Mouse (Mus musculus): ENCODE results near the gene Tas2r137. TPM values are rescaled to one million over a fixed set of nuclear protein-coding genes. Genes with fewer than 3 reads are reported as not detected.

Gene Tas2r137
- not detected in 2 replicates for total RNA-seq (2015; ENCODE audit: low replicate concordance)
- not detected in 2 replicates for total RNA-seq (2017; ENCODE audit: low replicate concordance)

DNA sequence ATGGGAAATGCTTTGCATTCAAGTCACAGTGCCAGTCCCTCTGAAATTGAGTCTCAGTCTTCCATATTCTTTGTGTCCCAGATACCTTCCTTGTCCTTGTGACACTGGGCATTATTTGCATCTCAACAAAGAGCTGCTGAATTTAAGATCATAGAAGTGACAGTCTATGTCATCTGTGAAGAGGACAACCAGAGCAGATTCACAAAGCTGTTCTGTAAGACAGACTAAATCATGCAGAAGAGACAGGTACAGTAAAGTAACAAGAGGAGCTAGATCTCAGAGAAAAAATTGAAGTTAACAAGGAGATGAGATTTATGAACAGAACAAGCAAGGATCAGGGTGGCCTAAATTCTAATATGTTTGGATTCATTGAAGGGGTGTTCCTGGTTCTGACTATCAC, at the start of gene Tas2r137:
Gene Tas2r137, plus strand, starts transcription at position 301 of the 400 bp plus-strand sequence.
- no peak for ATAC-seq (replicated peaks; ENCODE audit: low FRiP score, poor library complexity, severe bottlenecking)

DNA sequence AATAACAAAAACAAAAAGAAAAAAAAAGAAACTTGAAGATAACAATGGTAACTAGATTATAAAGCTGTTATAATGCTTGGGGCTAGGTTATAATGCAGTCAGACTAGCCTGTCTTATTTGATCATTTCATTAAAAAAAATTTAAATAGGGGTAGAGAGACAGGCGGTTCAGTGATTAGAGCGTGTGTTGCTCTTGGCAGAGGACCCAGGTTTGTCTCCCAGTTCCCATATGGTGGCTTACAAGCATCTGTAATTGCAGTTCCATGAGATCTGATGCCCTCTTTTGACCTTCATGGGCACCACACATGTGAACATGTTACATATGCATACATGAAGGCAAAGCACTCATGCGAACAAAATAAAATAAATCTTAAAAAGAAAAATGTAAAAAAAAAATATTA, 49.8 kb upstream of the Tas2r137 start:
- no peak for ATAC-seq (replicated peaks; ENCODE audit: low FRiP score, poor library complexity, severe bottlenecking)

DNA sequence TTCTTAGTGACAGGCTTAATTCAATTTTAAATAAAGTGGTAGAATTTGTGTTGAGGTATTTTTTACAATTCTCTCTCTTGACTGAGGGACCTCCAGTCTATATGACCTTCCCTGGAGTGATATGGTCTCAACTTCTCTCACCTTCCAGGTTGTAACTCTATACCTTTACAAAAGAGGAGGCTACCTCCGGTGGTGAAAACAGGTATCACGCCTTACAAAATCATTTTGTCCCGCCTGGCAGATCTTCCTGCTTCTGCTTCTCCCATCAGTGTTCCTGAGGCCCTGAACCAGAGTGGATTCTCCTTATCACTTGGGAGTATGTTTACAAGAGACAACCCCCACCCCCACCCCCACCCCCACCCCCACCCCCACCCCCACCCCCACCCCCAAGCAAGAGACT, 49.3 kb upstream of the Tas2r137 start:
- ATAC-seq (replicated peaks; ENCODE audit: low FRiP score, poor library complexity, severe bottlenecking): no peak

DNA sequence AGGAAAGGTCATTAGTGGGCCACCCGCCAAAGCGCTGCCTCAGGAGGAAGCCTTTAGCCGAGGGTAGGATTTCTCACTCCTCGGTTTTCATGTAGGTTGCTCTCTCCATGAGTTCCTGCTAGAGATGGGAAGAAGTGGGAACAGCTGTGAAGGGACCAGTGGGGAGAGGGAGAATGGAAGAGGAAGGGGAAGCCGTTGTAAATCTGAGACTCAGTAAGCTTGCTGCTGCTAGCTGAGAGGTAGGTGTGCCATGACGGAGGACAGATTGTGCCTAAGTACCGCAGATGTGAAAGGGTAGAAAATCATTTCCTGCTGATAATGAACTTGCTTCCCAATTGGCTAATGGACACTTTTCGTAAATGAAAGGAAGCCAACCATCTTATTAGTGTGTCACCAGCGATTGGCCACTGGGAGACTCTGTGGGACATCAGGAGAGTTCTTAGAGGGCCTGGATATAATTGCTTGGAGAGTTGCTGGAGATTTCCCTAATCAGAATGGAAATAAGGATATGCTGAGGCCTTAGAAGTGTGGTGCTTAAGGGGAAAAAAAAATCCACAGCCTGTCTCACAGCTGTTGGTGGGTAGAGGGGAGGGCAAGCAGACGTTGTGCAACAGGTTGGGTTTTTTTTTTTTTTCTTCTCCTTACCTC, 47.6 kb upstream of the Tas2r137 start:
- ATAC-seq (replicated peaks; ENCODE audit: low FRiP score, poor library complexity, severe bottlenecking): no peak

DNA sequence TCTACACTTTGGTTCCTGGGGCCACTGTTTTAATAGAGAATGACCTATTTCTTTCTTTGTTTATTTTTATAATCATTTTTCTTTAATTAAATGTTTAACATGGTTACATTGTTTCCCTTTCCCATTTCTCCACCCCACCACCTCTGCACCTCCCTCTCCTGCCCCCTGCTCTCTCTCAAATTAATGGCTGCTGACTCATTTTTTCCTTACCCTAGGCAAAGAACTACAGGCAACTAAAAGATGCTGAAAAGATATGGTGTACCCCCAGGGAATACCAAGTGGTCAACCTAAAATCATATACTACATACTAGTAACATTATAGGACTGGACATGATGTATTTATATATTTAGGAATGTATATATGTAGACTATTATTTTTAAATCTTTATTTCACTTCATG, 42.4 kb upstream of the Tas2r137 start:
- no peak for ATAC-seq (replicated peaks; ENCODE audit: low FRiP score, poor library complexity, severe bottlenecking)

DNA sequence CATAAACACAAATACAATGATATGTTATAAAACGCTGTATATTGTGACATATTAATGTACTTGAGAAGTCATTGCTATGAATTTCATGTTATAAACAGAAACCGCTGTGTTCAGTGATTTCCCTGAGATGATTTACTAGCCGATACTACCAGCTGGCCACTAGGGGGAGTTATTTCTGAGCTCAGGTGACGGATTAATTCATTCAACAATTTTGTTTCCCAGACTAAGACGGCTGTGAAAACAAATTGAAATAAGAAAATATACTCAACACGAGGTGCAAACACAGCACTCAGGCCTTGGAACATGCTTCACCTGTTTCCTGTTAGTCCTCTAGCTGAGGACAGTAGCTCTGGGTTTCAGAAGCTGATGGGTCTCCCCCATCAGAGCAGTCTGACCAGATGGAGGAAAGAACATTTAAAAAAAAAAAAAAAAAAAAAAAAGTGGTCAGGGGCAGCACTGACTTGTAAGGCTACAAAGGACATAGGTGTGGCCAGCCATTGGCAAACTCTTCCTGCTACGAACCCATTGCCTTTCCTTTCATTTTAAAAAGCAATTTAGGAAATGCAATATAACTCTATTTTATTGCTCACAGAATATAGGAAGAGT, 36.5 kb upstream of the Tas2r137 start:
- ATAC-seq (replicated peaks; ENCODE audit: low FRiP score, poor library complexity, severe bottlenecking): no peak

DNA sequence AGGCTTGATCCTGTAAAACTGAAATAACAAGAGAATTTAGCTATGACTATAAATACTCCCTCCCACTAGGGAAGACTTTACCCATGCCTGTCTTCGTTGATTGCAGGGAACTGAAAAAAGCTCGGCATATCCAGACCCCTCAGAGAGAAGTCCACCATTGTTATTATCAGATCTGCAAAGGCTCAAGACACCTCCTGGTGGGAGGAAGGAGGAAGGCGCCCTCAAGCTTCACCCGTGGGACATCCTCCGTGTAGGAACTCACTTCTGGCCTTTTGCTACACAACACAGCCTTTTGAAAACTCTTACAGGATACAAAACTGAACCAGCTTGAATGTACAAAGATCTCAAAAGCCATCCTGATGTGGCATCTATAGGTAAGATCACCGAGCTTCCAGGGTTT, 25.3 kb upstream of the Tas2r137 start:
- no peak for ATAC-seq (replicated peaks; ENCODE audit: low FRiP score, poor library complexity, severe bottlenecking)

DNA sequence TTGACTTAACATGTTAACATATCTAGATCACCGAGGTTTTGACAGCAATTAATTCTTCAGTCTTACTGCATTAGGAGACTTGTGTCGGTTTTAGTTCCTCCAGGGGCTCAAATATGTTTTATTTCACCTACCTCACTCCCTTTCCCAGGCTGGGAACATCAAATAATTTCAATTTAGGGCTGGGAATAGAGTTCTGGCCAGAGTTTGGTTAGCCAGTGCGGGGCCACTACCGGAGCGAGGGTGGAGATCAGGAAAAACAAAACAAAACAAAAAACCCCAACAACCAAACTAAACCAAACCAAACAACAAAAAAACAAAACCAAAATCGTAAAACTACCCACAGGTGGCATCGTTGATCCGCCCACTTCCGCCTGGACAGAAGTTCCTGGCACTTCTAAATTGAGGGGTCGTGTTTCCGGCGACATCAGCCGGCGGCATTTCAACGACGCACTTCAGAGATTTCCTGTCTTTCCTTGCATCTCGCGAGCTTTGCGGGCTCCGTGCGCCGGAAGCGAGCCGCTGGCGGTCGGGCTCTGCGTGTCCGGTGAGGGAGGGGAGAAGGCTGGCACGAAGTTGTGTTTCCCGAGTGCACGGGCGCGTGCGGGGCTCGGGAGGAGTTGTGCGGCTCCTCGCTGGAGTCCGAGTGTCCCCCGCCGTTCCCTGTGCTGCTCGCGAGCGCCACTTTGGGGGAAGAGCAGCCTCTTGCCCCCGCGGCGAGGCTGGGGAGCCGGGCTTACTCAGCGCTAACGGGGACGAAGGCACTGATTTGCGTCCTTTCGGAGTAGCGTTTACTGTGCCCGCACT, 19.9 kb upstream of the Tas2r137 start, which contains the start of gene Ssbp1:
Gene Ssbp1, plus strand, starts transcription at position 437 of the 804 bp plus-strand sequence.
- peak; percentile 94 for ATAC-seq (replicated peaks; ENCODE audit: low FRiP score, poor library complexity, severe bottlenecking)

DNA sequence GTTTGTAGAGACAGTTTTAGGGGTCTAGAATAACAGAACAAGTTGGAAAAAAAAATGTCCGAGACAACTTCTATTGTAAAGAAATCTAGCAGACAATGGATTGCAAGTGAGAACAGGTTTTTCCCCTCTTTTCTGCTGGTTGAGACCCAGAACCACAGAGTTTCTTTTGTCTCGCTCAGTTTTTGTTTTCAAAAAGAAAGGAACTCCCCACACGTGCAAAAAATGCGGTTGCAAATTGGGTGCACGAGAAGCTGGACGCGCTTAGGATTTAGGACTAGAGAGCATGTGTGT, 19.4 kb upstream of the Tas2r137 start:
- ATAC-seq (replicated peaks; ENCODE audit: low FRiP score, poor library complexity, severe bottlenecking): no peak

DNA sequence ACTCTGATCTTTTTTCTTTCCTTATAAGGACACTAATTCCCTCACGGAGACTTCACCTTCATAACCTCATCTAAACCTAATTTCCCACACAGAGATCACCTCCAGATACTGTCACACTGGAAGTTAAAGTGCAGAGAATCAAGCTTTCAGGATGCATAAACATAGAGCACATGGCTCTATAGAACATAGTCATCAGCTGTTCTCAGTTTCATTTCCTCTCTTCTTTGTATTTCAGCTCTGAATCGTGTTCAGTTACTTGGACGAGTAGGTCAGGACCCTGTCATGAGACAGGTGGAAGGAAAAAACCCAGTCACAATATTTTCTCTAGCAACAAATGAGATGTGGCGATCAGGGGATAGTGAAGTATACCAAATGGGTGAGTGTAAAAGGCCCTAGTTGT, 14.9 kb upstream of the Tas2r137 start:
- no peak for ATAC-seq (replicated peaks; ENCODE audit: low FRiP score, poor library complexity, severe bottlenecking)

DNA sequence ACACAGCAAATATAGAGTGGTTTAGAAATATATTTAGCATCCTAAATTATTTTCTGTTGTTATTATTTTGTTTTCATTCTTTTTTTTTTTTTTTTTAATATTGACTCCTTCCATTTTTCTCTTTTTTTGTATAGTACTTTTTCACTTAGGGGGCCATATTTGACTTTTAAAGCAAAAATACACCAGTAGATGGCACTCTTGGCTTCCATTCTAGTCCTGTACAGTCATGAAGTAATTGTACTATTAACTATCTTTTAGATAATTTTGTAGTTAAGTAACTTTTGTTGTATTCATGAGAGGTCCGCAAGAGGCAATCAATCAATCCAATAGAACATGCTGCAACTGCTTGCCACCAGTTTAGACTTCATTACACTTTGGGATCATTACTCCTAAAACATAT, 11.3 kb upstream of the Tas2r137 start:
- ATAC-seq (replicated peaks; ENCODE audit: low FRiP score, poor library complexity, severe bottlenecking): no peak

DNA sequence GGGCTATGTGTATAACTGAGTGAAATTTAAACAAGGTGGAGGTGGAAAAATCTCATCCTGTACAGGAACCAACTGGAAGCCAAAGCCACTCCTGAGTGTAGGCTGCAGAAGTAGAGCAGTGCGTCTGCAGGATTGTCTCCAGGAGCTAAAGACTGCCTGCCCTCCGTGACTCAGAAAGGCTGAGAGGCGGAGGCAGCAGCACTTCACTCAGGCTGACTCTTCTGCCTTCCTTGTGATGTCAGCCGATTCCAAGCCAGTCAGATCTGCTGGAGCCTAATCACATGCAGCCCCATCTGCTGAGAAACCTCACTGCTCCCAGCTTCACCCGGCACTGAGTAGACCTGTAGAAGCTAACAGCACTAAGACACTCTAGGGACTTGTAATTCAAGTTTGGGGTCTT, 8.7 kb upstream of the Tas2r137 start:
- ATAC-seq (replicated peaks; ENCODE audit: low FRiP score, poor library complexity, severe bottlenecking): no peak

DNA sequence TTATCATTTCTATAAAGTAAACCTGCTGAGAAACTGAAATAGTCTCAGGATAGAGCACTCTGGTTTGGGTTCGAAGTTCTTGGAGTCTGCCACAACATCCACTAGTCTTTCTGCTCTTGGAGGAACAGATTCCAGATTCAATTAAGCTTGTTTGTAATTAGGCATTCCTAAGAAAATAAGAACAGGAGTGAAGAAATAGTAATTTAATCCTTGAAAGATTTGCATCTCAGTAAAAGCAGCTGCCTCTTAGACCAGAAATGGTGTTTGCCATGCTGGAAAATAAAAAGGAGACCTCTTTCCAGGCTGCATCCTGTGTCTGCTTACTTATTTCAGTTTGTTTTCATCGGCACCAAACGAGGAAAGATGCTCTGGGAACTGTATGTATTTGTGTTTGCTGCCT, 2.2 kb downstream of the Tas2r137 start, which contains the start of gene Tas2r108:
Gene Tas2r108, plus strand, starts transcription at position 301 of the 400 bp plus-strand sequence.
- ATAC-seq (replicated peaks; ENCODE audit: low FRiP score, poor library complexity, severe bottlenecking): no peak

DNA sequence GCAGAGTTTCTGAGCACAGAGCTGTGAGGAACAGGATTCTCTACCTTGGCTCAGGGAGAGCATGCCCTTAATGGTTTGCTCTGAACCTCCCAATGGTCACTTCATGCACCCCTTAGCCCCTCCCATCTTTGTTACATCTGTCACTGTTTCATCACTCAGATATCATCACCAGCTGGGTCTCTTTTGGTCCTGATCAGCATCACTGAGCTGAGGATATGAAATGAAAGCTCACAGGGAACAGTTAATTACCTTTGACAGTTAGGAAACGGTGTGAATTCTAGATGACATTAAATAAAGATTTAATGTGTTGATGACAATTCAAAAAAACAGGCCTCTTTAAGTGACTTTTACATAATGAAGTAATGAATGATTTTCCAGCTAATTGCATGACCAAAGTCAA, 28.4 kb downstream of the Tas2r137 start, which contains the start of gene Prss37:
Gene Prss37, minus strand, starts transcription at position 101 of the 400 bp plus-strand sequence.
- no peak for ATAC-seq (replicated peaks; ENCODE audit: low FRiP score, poor library complexity, severe bottlenecking)

Other genes with a start within 250 kb of the Tas2r137 start
- gene Agk, start 166.1 kb upstream of the Tas2r137 start, total RNA-seq (2015; ENCODE audit: low replicate concordance): 0.72 TPM in 1 of 2 replicates, not detected in the other
- gene Agk, start 166.1 kb upstream of the Tas2r137 start, total RNA-seq (2017; ENCODE audit: low replicate concordance): 3.0 TPM in 1 of 2 replicates, not detected in the other
- gene E330009J07Rik, start 55.1 kb upstream of the Tas2r137 start, total RNA-seq (2015; ENCODE audit: low replicate concordance): 2.9 TPM in 1 of 2 replicates, not detected in the other
- gene E330009J07Rik, start 55.1 kb upstream of the Tas2r137 start, total RNA-seq (2017; ENCODE audit: low replicate concordance): 1.3 and 3.9 TPM in 2 replicates
- gene Wee2, start 52.1 kb upstream of the Tas2r137 start, total RNA-seq (2015; ENCODE audit: low replicate concordance): not detected in 2 replicates
- gene Wee2, start 52.1 kb upstream of the Tas2r137 start, total RNA-seq (2017; ENCODE audit: low replicate concordance): not detected in 2 replicates
- gene Ssbp1, start 19.9 kb upstream of the Tas2r137 start, total RNA-seq (2015; ENCODE audit: low replicate concordance): 22.0 and 46.1 TPM in 2 replicates
- 11.0 and 11.8 TPM in 2 replicates for gene Ssbp1, start 19.9 kb upstream of the Tas2r137 start, total RNA-seq (2017; ENCODE audit: low replicate concordance)
- not detected in 2 replicates for gene Tas2r108, start 2.3 kb downstream of the Tas2r137 start, total RNA-seq (2015; ENCODE audit: low replicate concordance)
- gene Tas2r108, start 2.3 kb downstream of the Tas2r137 start, total RNA-seq (2017; ENCODE audit: low replicate concordance): not detected in 2 replicates
- not detected in 2 replicates for gene Prss37, start 28.3 kb downstream of the Tas2r137 start, total RNA-seq (2015; ENCODE audit: low replicate concordance)
- not detected in 2 replicates for gene Prss37, start 28.3 kb downstream of the Tas2r137 start, total RNA-seq (2017; ENCODE audit: low replicate concordance)
- not detected in 2 replicates for gene Olfr461, start 63.8 kb downstream of the Tas2r137 start, total RNA-seq (2015; ENCODE audit: low replicate concordance)
- gene Olfr461, start 63.8 kb downstream of the Tas2r137 start, total RNA-seq (2017; ENCODE audit: low replicate concordance): not detected in 2 replicates
- not detected in 2 replicates for gene Olfr460, start 78.3 kb downstream of the Tas2r137 start, total RNA-seq (2015; ENCODE audit: low replicate concordance)
- gene Olfr460, start 78.3 kb downstream of the Tas2r137 start, total RNA-seq (2017; ENCODE audit: low replicate concordance): not detected in 2 replicates
- 36.5 and 41.8 TPM in 2 replicates for gene Clec5a, start 94.6 kb downstream of the Tas2r137 start, total RNA-seq (2015; ENCODE audit: low replicate concordance)
- 11.0 and 14.8 TPM in 2 replicates for gene Clec5a, start 94.6 kb downstream of the Tas2r137 start, total RNA-seq (2017; ENCODE audit: low replicate concordance)
- not detected in 2 replicates for gene Tas2r138, start 122.1 kb downstream of the Tas2r137 start, total RNA-seq (2015; ENCODE audit: low replicate concordance)
- not detected in 2 replicates for gene Tas2r138, start 122.1 kb downstream of the Tas2r137 start, total RNA-seq (2017; ENCODE audit: low replicate concordance)
- gene Mgam, start 137.6 kb downstream of the Tas2r137 start, total RNA-seq (2015; ENCODE audit: low replicate concordance): 6.1 and 6.3 TPM in 2 replicates
- gene Mgam, start 137.6 kb downstream of the Tas2r137 start, total RNA-seq (2017; ENCODE audit: low replicate concordance): 2.7 and 3.1 TPM in 2 replicates

All from erythroid progenitor cell, adult 5-6 weeks (primary cell).